8 mouse cellular contexts compared by ENCODE assay signal in genomic region chr12:72441839-72442576, GRCm38 (mm10). TPM values are rescaled to one million over a fixed set of nuclear protein-coding genes. Genes with fewer than 3 reads are reported as not detected.
A peak's percentile ranks its signal among the peaks of the same experiment; 100 is the strongest.
DNase-seq lines count a peak whose midpoint lies in the region; ATAC-seq and TF ChIP-seq lines count a peak whose summit lies in the region.

Gene Lrrc9 (plus strand): TSS chr12:72441866.

- H3K27ac ChIP-seq in forebrain, embryonic 10.5 days: peak within 1 kb of the TSS; percentile 90
- H3K27ac ChIP-seq in heart, embryonic 15.5 days: 0 out of 2 replicates have a peak within 1 kb of the TSS, but pooled peaks have one; percentile 15
- no peak within 1 kb of the TSS for H3K27ac ChIP-seq in kidney, embryonic 16.5 days (ENCODE audit: low read length)
- H3K27ac ChIP-seq in liver, embryonic 12.5 days: no peak within 1 kb of the TSS
- H3K27ac ChIP-seq in midbrain, postnatal 0 days (ENCODE audit: low read depth, low read length): no peak within 1 kb of the TSS

- H3K4me3 ChIP-seq in forebrain, embryonic 10.5 days: peak within 1 kb of the TSS; percentile 60
- H3K4me3 ChIP-seq in heart, embryonic 15.5 days: peak within 1 kb of the TSS; percentile 53
- peak within 1 kb of the TSS; percentile 48 for H3K4me3 ChIP-seq in kidney, embryonic 16.5 days (ENCODE audit: low read length)
- H3K4me3 ChIP-seq in liver, embryonic 12.5 days: peak within 1 kb of the TSS; percentile 43
- H3K4me3 ChIP-seq in midbrain, postnatal 0 days (ENCODE audit: low read depth, low read length): peak within 1 kb of the TSS; percentile 46

- WGBS in forebrain, embryonic 10.5 days: under 1% methylated on average over 31 of the region's 31 CpGs
- 2% methylated on average over 31 of the region's 31 CpGs for WGBS in heart, embryonic 15.5 days
- under 1% methylated on average over 31 of the region's 31 CpGs for WGBS in kidney, embryonic 16.5 days
- 2% methylated on average over 31 of the region's 31 CpGs for WGBS in liver, embryonic 12.5 days (ENCODE audit: insufficient replicate concordance)
- WGBS in midbrain, postnatal 0 days: under 1% methylated on average over 31 of the region's 31 CpGs

- no peaks in the 10 kb centered on the region for H3K9me3 ChIP-seq in forebrain, embryonic 10.5 days
- H3K9me3 ChIP-seq in heart, embryonic 15.5 days (replicated peaks): no peaks in the 10 kb centered on the region
- H3K9me3 ChIP-seq in kidney, embryonic 16.5 days (ENCODE audit: low read length): no peaks in the 10 kb centered on the region
- H3K9me3 ChIP-seq in liver, embryonic 12.5 days (replicated peaks): no peaks in the 10 kb centered on the region
- H3K9me3 ChIP-seq in midbrain, postnatal 0 days (ENCODE audit: low read length): no peaks in the 10 kb centered on the region

- peak; percentile 15; the same call in 1 of the 2 replicates for ATAC-seq in cerebellum, adult (ENCODE audit: insufficient number of reproducible peaks, low FRiP score, low TSS enrichment)
- ATAC-seq in heart, embryonic 15.5 days (replicated peaks; ENCODE audit: insufficient number of reproducible peaks, insufficient read depth, low FRiP score, low read depth): peak; percentile 84
- ATAC-seq in kidney, embryonic 16.5 days (ENCODE audit: low FRiP score, low TSS enrichment): peak; percentile 97
- peak; percentile 86 for ATAC-seq in liver, embryonic 12.5 days
- ATAC-seq in midbrain, postnatal 0 days (ENCODE audit: low FRiP score): peak; percentile 84

- peaks cover 46% of the 10 kb centered on the region for H3K4me1 ChIP-seq in forebrain, embryonic 10.5 days
- peaks cover 13% of the 10 kb centered on the region for H3K4me1 ChIP-seq in heart, embryonic 15.5 days (replicated peaks)
- H3K4me1 ChIP-seq in kidney, embryonic 16.5 days (ENCODE audit: insufficient read depth, low read length): peaks cover 6% of the 10 kb centered on the region
- H3K4me1 ChIP-seq in liver, embryonic 12.5 days: peaks cover 5% of the 10 kb centered on the region; the same call in 1 of the 2 replicates
- H3K4me1 ChIP-seq in midbrain, postnatal 0 days (ENCODE audit: insufficient read depth, low read length): no peaks in the 10 kb centered on the region

- peak within 1 kb of the TSS; percentile 89 for H3K4me2 ChIP-seq in heart, embryonic 15.5 days
- H3K4me2 ChIP-seq in kidney, embryonic 16.5 days (replicated peaks; ENCODE audit: low read depth, low read length): peak within 1 kb of the TSS; percentile 81
- peak within 1 kb of the TSS; percentile 65 for H3K4me2 ChIP-seq in liver, embryonic 12.5 days
- peak within 1 kb of the TSS; percentile 92 for H3K4me2 ChIP-seq in midbrain, postnatal 0 days (ENCODE audit: low read depth, low read length, poor library complexity, severe bottlenecking)

- no peaks in the 10 kb centered on the region for H3K36me3 ChIP-seq in forebrain, embryonic 10.5 days (replicated peaks)
- no peaks in the 10 kb centered on the region for H3K36me3 ChIP-seq in heart, embryonic 15.5 days
- no peaks in the 10 kb centered on the region for H3K36me3 ChIP-seq in kidney, embryonic 16.5 days (ENCODE audit: insufficient read depth, low read length)
- H3K36me3 ChIP-seq in liver, embryonic 12.5 days: no peaks in the 10 kb centered on the region
- H3K36me3 ChIP-seq in midbrain, postnatal 0 days (ENCODE audit: insufficient read depth, low read length): no peaks in the 10 kb centered on the region

- DNase-seq in cerebellum, adult 8-10 months: no peak
- peak; percentile 92 for DNase-seq in forebrain, embryonic 10.5 days (ENCODE audit: extremely low spot score, low spot score)
- peak; percentile 84 for DNase-seq in midbrain, postnatal 0 days (ENCODE audit: low spot score)
- DNase-seq in testis, postnatal 14 days (ENCODE audit: low spot score): peak; percentile 79

- no peak for TF ChIP-seq CTCF in midbrain, postnatal 0 days (IDR thresholded peaks at IDR 0.05)

- H3K9ac ChIP-seq in heart, embryonic 15.5 days: peak within 1 kb of the TSS; percentile 62
- peak within 1 kb of the TSS; percentile 59 for H3K9ac ChIP-seq in kidney, embryonic 16.5 days (replicated peaks; ENCODE audit: low read length)
- H3K9ac ChIP-seq in liver, embryonic 12.5 days: no peak within 1 kb of the TSS
- H3K9ac ChIP-seq in midbrain, postnatal 0 days (replicated peaks; ENCODE audit: low read length, poor library complexity, severe bottlenecking): peak within 1 kb of the TSS; percentile 64

- H3K27me3 ChIP-seq in forebrain, embryonic 10.5 days (ENCODE audit: poor library complexity, severe bottlenecking): no peaks in the 10 kb centered on the region; the same call in 1 of the 2 replicates
- H3K27me3 ChIP-seq in heart, embryonic 15.5 days: no peaks in the 10 kb centered on the region
- H3K27me3 ChIP-seq in kidney, embryonic 16.5 days (ENCODE audit: insufficient read depth, low read length): no peaks in the 10 kb centered on the region
- H3K27me3 ChIP-seq in liver, embryonic 12.5 days (replicated peaks): no peaks in the 10 kb centered on the region
- no peaks in the 10 kb centered on the region for H3K27me3 ChIP-seq in midbrain, postnatal 0 days (ENCODE audit: insufficient read depth, low read length)

RNA-seq across cellular contexts. Expression of gene Lrrc9, which starts in this region (rescaled TPM):
- 1.4 and 1.8 TPM in 2 replicates for polyA plus RNA-seq in forebrain, embryonic 10.5 days (2016; fragmentation: Nextera tagmentation; extraction: Ambion mirVana)
- 0.64 and 1.1 TPM in 2 replicates for polyA plus RNA-seq in heart, embryonic 15.5 days (2015; fragmentation: Nextera tagmentation; extraction: Ambion mirVana)
- 0.20 and 0.55 TPM in 2 replicates for polyA plus RNA-seq in kidney, embryonic 16.5 days (2015; fragmentation: Nextera tagmentation; extraction: Ambion mirVana)
- polyA plus RNA-seq in liver, embryonic 12.5 days (2016; fragmentation: Nextera tagmentation; extraction: Ambion mirVana): 0.22 and 0.30 TPM in 2 replicates
- total RNA-seq in midbrain, postnatal 0 days (2014; rRNA removed): 3.3 and 6.3 TPM in 2 replicates
- polyA plus RNA-seq in midbrain, postnatal 0 days (2015; fragmentation: Nextera tagmentation; extraction: Ambion mirVana): 3.1 and 3.2 TPM in 2 replicates

Comparison
In these comparisons a context has a peak if more than half of its experiments do, and no peak if none do; other contexts are left out.
1. Peak in ATAC-seq, H3K4me3 ChIP-seq, H3K9ac ChIP-seq and H3K4me2 ChIP-seq in kidney, embryonic 16.5 days; RNA of the gene not detected or under 1 TPM.
2. Peak in ATAC-seq, H3K4me3 ChIP-seq and H3K4me2 ChIP-seq in liver, embryonic 12.5 days; RNA of the gene not detected or under 1 TPM.
3. ATAC-seq: peak in every context shown above with its lines; median percentile 97 in kidney, embryonic 16.5 days; 86 in liver, embryonic 12.5 days; 84 in heart, embryonic 15.5 days; 84 in midbrain, postnatal 0 days; 15 in cerebellum, adult.
4. H3K27ac ChIP-seq: peak in forebrain, embryonic 10.5 days (single experiment) and heart, embryonic 15.5 days (single experiment); none in kidney, embryonic 16.5 days (single experiment), liver, embryonic 12.5 days (single experiment) and midbrain, postnatal 0 days (single experiment).
5. Peak in every context shown above with its lines, with median percentiles within 50 percentile points of each other: H3K4me3 ChIP-seq and H3K4me2 ChIP-seq.